Mouse (Mus musculus) liver, adult 2 months (tissue): ENCODE results near the gene Prr3.

Source experiments
- CTCF ChIP-seq: fragments of 200-500 bp; IDR thresholded peaks from 2 replicates; pipeline ENCODE4 v1.5.1; 2011; ENCODE audit warnings: low read depth, low read length, control low read depth
- POLR2A ChIP-seq: fragments of 200-500 bp; IDR thresholded peaks from 2 replicates; pipeline ENCODE4 v1.6.1; 2011; ENCODE audit warnings: low read length, control low read depth; ENCODE audit not compliant: insufficient read depth; ENCODE audit errors: extremely low read depth

DNA sequence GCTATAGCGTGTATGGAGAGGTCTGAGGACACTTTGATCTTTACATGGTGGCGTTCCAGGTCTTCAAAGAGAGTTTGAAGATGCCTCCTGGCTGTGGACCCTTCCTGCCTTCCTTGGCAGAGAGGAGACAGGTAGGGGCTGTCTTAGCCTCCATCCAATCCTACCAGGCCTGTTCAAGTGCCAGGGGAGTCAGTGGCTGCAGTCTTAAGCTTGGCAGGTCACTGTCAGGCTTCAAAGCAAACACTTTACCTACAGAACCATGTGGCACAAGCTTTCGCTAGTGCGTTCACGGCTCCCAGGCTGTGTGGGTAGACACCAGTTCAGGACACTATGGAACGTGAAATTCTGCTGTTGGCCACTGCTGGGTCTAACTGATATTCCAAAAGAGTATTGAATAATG lies 42.9 kb upstream of the Prr3 start:
- TF ChIP-seq POLR2A (no peak), CTCF (no peak)
